Mouse (Mus musculus) CH12.LX (cell line): ENCODE results near the gene Atad1. TPM values are rescaled to one million over a fixed set of nuclear protein-coding genes. Genes with fewer than 3 reads are reported as not detected.
A peak's percentile ranks its signal among the peaks of the same experiment; 100 is the strongest.
"Not testable (repeated sequence)": the region's sequence is repeated elsewhere in the genome, so short reads cannot be mapped to it uniquely, and the experiment has no call there.

Experiments used
- DNase-seq: peaks from one replicate; pipeline ENCODE4 v3.0.0-alpha.2; 2013; ENCODE audit errors: extremely low read depth
- H3K27ac ChIP-seq: 2 replicates; pipeline ENCODE4 v1.5.1; 2012; ENCODE audit warnings: low read depth, mild to moderate bottlenecking, control low read depth, moderate library complexity; ENCODE audit not compliant: insufficient read depth
- H3K27me3 ChIP-seq: replicated peaks from 2 replicates; pipeline ENCODE3; 2012; ENCODE audit warnings: inconsistent platforms
- H3K36me3 ChIP-seq, 2 experiments: replicated peaks in 1 of 2; 2 replicates each; pipeline versions ENCODE3 to v1.6.1; 2012; ENCODE audit warnings: inconsistent platforms in 1 of 2, low read length in 1 of 2, mild to moderate bottlenecking in 1 of 2, mixed read lengths in 1 of 2, moderate library complexity in 1 of 2; ENCODE audit not compliant: control insufficient read depth in 1 of 2, insufficient read depth in 1 of 2
- H3K4me1 ChIP-seq, 2 experiments: 2 replicates each; pipeline ENCODE4 v1.6.1; 2012; ENCODE audit warnings: inconsistent platforms in 1 of 2, moderate library complexity in 1 of 2; ENCODE audit not compliant: insufficient read depth in 2 of 2, control insufficient read depth in 1 of 2
- H3K4me2 ChIP-seq: 2 replicates; pipeline ENCODE4 v1.6.1; 2012; ENCODE audit warnings: low read depth, mild to moderate bottlenecking, control low read depth; ENCODE audit not compliant: poor library complexity, insufficient read depth, severe bottlenecking
- H3K4me3 ChIP-seq, 3 experiments: fragments of 150-350 bp in 1 of 3; sonication (generic) in 1 of 3; replicated peaks in 1 of 3; 2 replicates each; pipeline versions ENCODE3 to v1.5.1; 2011 to 2012; ENCODE audit warnings: low read depth in 2 of 3, low read length in 2 of 3, mild to moderate bottlenecking in 2 of 3, moderate library complexity in 2 of 3, control low read depth in 1 of 3, improper control_type of control experiment in 1 of 3, inconsistent platforms in 1 of 3, mixed read lengths in 1 of 3; ENCODE audit not compliant: poor library complexity in 1 of 3
- H3K79me2 ChIP-seq: replicated peaks from 2 replicates; pipeline ENCODE4 v1.6.1; 2012; ENCODE audit warnings: mild to moderate bottlenecking, moderate library complexity; ENCODE audit not compliant: control insufficient read depth, poor library complexity, insufficient read depth, severe bottlenecking; ENCODE audit errors: extremely low read depth
- H3K9ac ChIP-seq: 2 replicates; pipeline ENCODE4 v1.6.1; 2012; ENCODE audit warnings: low read depth, mild to moderate bottlenecking, control low read depth, moderate library complexity; ENCODE audit not compliant: insufficient read depth
- H3K9me3 ChIP-seq: replicated peaks from 2 replicates; pipeline ENCODE3; 2012; ENCODE audit warnings: low read length, inconsistent platforms, mixed read lengths
- CHD1 ChIP-seq: IDR thresholded peaks from 2 replicates; pipeline ENCODE4 v1.6.1; 2012; ENCODE audit warnings: low read depth, low read length, improper control_type of control experiment, inconsistent platforms
- CTCF ChIP-seq, 2 experiments: IDR thresholded peaks in 1 of 2; conservative IDR thresholded peaks in 1 of 2; 2 replicates each; pipeline ENCODE4 v1.5.1; 2011 to 2012; ENCODE audit warnings: low read depth in 2 of 2, low read length in 2 of 2, improper control_type of control experiment in 1 of 2, inconsistent platforms in 1 of 2, mild to moderate bottlenecking in 1 of 2, moderate library complexity in 1 of 2
- ETS1 ChIP-seq: conservative IDR thresholded peaks from 2 replicates; pipeline ENCODE4 v1.6.1; 2012; ENCODE audit warnings: low read depth, mild to moderate bottlenecking, inconsistent platforms, low read length, improper control_type of control experiment, moderate library complexity
- GABPA ChIP-seq: IDR thresholded peaks from 2 replicates; pipeline ENCODE4 v1.6.1; 2012; ENCODE audit warnings: low read depth, low read length, improper control_type of control experiment, inconsistent platforms; ENCODE audit not compliant: insufficient replicate concordance
- IRF4 ChIP-seq: IDR thresholded peaks from 2 replicates; pipeline ENCODE4 v1.6.1; 2014; ENCODE audit warnings: low read depth, mild to moderate bottlenecking, inconsistent platforms, low read length, improper control_type of control experiment
- JUN ChIP-seq: IDR thresholded peaks from 2 replicates; pipeline ENCODE4 v1.6.1; 2011; ENCODE audit warnings: low read depth, mild to moderate bottlenecking, low read length, improper control_type of control experiment, moderate library complexity; ENCODE audit not compliant: insufficient read depth
- JUND ChIP-seq: conservative IDR thresholded peaks from 2 replicates; pipeline ENCODE4 v1.6.1; 2011; ENCODE audit warnings: low read depth, low read length, improper control_type of control experiment
- MAX ChIP-seq: IDR thresholded peaks from 2 replicates; pipeline ENCODE4 v1.6.1; 2011; ENCODE audit warnings: low read length, improper control_type of control experiment
- MEF2A ChIP-seq: IDR thresholded peaks from 2 replicates; pipeline ENCODE4 v1.6.1; 2014; ENCODE audit warnings: low read depth, mild to moderate bottlenecking, inconsistent platforms, low read length, improper control_type of control experiment, borderline replicate concordance
- MXI1 ChIP-seq: IDR thresholded peaks from 2 replicates; pipeline ENCODE4 v1.6.1; 2011; ENCODE audit warnings: mild to moderate bottlenecking, low read depth, low read length, improper control_type of control experiment
- NELFE ChIP-seq: IDR thresholded peaks from 2 replicates; pipeline ENCODE4 v1.6.1; 2011; ENCODE audit warnings: low read depth, low read length, improper control_type of control experiment
- RAD21 ChIP-seq: IDR thresholded peaks from 2 replicates; pipeline ENCODE4 v1.6.1; 2011; ENCODE audit warnings: low read depth, mild to moderate bottlenecking, low read length, improper control_type of control experiment, moderate library complexity
- SMC3 ChIP-seq: IDR thresholded peaks from 2 replicates; pipeline ENCODE4 v1.6.1; 2011; ENCODE audit warnings: low read depth, low read length, improper control_type of control experiment
- TCF12 ChIP-seq: IDR thresholded peaks from 2 replicates; pipeline ENCODE4 v1.6.1; 2014; ENCODE audit warnings: low read depth, mild to moderate bottlenecking, inconsistent platforms, low read length, improper control_type of control experiment
- USF1 ChIP-seq: IDR thresholded peaks from 2 replicates; pipeline ENCODE4 v1.6.1; 2014; ENCODE audit warnings: low read depth, mild to moderate bottlenecking, inconsistent platforms, low read length, improper control_type of control experiment
- dilution Hi-C: fragments of 300-500 bp; cut with MboI; formaldehyde crosslinking; loops from 2 replicates; pipeline ENCODE4 v1.14.3; 2020; ENCODE audit warnings: low sequenced_read_pairs; ENCODE audit not compliant: extremely low pct_unique_long_range_greater_than_20kb, extremely low pct_ligation_motif_present
- in situ Hi-C: fragments of 300-500 bp; cut with MboI; formaldehyde crosslinking; loops from 3 replicates; pipeline ENCODE4 v1.14.3; 2019; ENCODE audit warnings: low sequenced_read_pairs, low pct_ligation_motif_present, low pct_unique_long_range_greater_than_20kb, mixed read lengths
- polyA plus RNA-seq: library from polyadenylated mRNA; unstranded; fragments of >175 nt; gene quantifications from 2 replicates; pipeline ENCODE4 v1.2.1, GENCODE M21; 2012; ENCODE audit warnings: low read depth; ENCODE audit not compliant: insufficient read length
- total RNA-seq, 2 experiments: library from RNA; depleted of rRNA; stranded (reverse); fragments of 300-350 nt in 1 of 2; fragments of >200 nt in 1 of 2; gene quantifications; 2 replicates each; pipeline ENCODE4 v1.2.3; 2012 to 2014

Gene Atad1
- total and polyA plus RNA-seq, 3 experiments, result 78.5 to 268 (median 103) TPM

- H3K4me2 ChIP-seq, result no peak overlapping the region
- no peaks in the 10 kb centered on the region for H3K27me3 ChIP-seq
- no peaks in the 10 kb centered on the region for H3K4me1 ChIP-seq
- H3K36me3 ChIP-seq, result peaks cover 34 to 64% of the 10 kb centered on the region in 2 experiments
- H3K9ac ChIP-seq, result no peak overlapping the region
- dilution Hi-C loops, result no loop called here
- H3K27ac ChIP-seq, result no peak overlapping the region
- no peak for DNase-seq
- peaks cover 2% of the 10 kb centered on the region; the same call in 1 of the 2 replicates for H3K79me2 ChIP-seq
- TF ChIP-seq MXI1 (no peak), SMC3 (peak; percentile 15; the same call in 1 of the 2 replicates), RAD21 (peak; percentile 44), CTCF (conservative IDR thresholded peaks at IDR 0.05 in 1 of 2, IDR thresholded peaks at IDR 0.05 in 1 of 2; ENCODE audit: low read depth in 2 of 2, low read length in 2 of 2) (peak in 1 of 2 experiments; percentile 43; a peak in 2 of 4 replicates), CHD1 (no peak), JUND (no peak)
- TF ChIP-seq, all 38 proteins: peak for 3
- Histone ChIP-seq H3K9me3 (no peaks in the 10 kb centered on the region), H3K4me3 (no peak overlapping the region)
- in situ Hi-C loops, result loop anchor here (10.0 kb wide), 1 partner anchor 185 kb away; no protein-coding TSS in a partner anchor
Observed at GRCm38 (mm10) chr19:32689724-32690123, 49.9 kb downstream of the Atad1 start.

- H3K4me3 ChIP-seq, H3K9ac ChIP-seq, H3K4me1 ChIP-seq, dilution Hi-C loops, DNase-seq, H3K9me3 ChIP-seq, H3K27ac ChIP-seq, H3K4me2 ChIP-seq, H3K79me2 ChIP-seq, H3K27me3 ChIP-seq: not testable (repeated sequence)
- peaks cover 24 to 58% of the 10 kb centered on the region in 2 experiments for H3K36me3 ChIP-seq
- in situ Hi-C loops, result loop anchor here (10.0 kb wide), 1 partner anchor 183 kb away; no protein-coding TSS in a partner anchor
Observed at GRCm38 (mm10) chr19:32688227-32688626, 51.4 kb downstream of the Atad1 start.

DNA sequence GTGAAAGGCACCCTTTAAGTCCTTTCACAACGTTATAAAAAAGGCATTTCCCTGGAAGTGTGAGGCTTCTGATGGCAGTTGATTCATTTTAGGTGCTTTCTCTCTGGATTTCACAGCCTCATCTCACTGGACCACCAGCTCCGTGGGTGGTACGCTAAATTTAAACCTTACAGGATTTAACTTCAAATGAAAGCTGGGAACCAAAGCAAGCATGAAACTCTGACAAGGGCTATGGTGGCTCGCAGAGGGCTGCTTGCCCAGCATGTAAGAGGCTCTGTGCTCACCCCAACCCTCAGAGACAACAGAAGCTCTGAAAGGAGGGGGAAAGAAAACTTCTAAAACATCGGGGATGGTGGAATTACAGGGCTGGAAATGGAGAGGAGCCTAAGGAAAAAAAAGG lies 51.9 kb downstream of the Atad1 start:
- dilution Hi-C loops, result no loop called here
- no peak overlapping the region for H3K4me2 ChIP-seq

More for the DNA sequence above, 51.9 kb downstream of the Atad1 start:
- no peak for TF ChIP-seq RAD21
- TF ChIP-seq TCF12, result no peak
- TF ChIP-seq MEF2A, result no peak
- TF ChIP-seq IRF4, result no peak
- TF ChIP-seq ETS1, result no peak
- TF ChIP-seq NELFE, result no peak
- no peak for TF ChIP-seq CTCF (conservative IDR thresholded peaks at IDR 0.05 in 1 of 2, IDR thresholded peaks at IDR 0.05 in 1 of 2; ENCODE audit: low read depth in 2 of 2, low read length in 2 of 2)
- TF ChIP-seq USF1, result no peak
- no peak for TF ChIP-seq GABPA
- no peak for TF ChIP-seq JUND
- TF ChIP-seq MAX, result no peak
- no peak for TF ChIP-seq JUN
- in situ Hi-C loops, result loop anchor here (10.0 kb wide), 1 partner anchor 183 kb away; no protein-coding TSS in a partner anchor
- Histone ChIP-seq H3K79me2 (peaks cover 2% of the 10 kb centered on the region; the same call in 1 of the 2 replicates), H3K27ac (no peak overlapping the region), H3K9ac (no peak overlapping the region), H3K36me3 (peaks cover 26 to 57% of the 10 kb centered on the region in 2 experiments), H3K9me3 (no peaks in the 10 kb centered on the region), H3K4me1 (no peaks in the 10 kb centered on the region), H3K27me3 (no peaks in the 10 kb centered on the region), H3K4me3 (no peak overlapping the region)
- DNase-seq, result no peak
